Mouse (Mus musculus): ENCODE results near the gene Lrrc26.

The Lrrc26 gene

DNA sequence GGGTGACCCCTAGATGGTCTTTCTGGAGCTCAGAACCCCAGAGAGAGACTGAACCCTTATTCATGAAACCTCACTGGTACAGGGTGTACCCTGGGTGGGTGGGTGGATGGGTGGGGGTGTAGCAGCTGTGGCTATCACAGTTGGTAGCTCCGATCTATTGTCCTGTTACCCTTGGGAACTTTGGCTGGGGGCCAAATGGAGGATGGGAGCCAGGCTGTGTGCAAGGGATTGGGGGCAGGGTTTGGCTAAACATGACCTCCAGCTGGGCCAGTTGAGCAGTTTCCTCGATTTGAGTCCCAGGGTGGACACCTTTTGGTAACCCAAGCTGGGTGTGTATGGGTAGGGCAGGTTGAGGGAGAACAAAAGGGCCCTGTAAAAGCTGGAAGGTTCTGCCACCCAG is 23.0 kb upstream of the Lrrc26 start:
- DNase-seq: peak; percentile 79

DNA sequence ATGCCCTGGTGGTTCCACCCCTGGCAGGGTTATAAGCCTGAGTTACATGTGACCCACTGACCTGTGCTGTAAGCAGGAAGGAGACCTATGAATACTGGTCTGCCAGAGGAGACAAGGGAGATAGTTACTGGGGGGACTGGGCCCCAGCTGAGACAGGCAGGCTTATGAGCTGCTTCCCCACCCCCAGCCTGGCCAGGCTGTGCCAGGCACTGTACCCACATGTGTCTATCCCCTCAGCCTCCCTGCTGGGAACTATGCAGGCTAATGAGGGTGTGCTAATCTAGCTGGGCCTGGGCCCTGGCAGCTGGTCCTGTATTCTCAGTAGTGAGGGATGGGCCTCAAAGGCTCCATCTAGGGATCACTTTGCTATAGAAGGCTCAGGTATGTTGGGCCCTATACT is 22.5 kb upstream of the Lrrc26 start:
- DNase-seq: peak; percentile 55

GRCm38 (mm10) chr2:25267746-25268309 is 21.9 kb upstream of the Lrrc26 start:
- DNase-seq: no peak

DNA sequence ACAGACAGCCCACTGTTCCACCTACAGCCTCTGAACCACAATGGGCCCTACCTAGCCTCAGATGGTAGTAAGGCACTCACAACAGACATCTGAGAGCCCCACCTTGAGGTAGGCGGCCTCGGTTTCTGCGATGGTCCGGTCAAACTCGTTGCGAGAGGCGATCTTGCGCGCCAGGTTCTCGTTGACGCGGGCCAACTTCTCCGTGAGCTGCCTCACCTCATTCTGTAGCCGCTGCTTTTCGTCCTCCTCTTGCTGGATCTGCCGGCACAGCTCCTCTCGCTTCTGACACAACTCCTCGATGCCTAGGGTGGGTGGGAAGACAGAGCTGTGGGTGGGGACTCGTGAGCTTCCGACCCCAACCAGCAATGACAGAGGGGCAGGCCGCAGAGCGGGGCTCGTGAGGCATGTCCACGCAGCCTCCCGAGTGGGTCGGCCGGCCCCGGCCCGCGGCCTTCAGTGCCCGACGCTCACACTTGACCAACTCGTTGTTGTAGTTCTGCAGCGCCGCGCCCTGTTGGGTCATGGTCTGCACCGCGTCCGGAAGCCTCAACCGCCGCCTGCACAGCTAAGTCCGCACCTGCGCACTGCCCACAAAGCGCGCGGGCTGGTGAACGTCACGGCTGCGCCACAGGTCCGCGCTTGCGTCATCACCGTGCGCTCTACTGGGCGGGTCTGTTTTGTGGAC is 17.7 kb upstream of the Lrrc26 start, which contains the start of the genes Ssna1 and Anapc2:
TSS of gene Ssna1 (minus strand) at position 612 of the 685 bp plus-strand sequence.
TSS of gene Anapc2 (plus strand) at position 652 of the 685 bp plus-strand sequence.
- DNase-seq: peak; percentile 96

DNA sequence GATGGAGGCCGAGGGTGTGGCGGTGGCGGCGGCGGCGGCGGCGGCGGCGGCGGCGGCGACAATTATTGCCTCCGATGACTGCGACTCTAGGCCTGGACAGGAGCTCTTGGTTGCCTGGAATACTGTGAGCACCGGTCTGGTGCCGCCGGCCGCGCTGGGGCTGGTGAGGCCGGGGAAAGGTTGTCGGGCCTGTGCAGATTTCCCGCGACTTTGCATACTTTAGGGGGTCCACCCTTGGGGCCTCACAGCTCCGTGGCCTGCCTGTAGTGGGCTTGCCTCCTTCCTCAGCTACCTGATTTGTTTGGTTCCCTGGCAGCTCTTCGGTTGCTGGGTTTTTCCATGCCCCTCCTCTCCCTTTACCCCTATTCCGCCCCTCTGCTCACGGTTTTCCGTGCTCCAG is 17.2 kb upstream of the Lrrc26 start:
- no peak for DNase-seq

- DNase-seq: peak; percentile 21
Measured at GRCm38 (mm10) chr2:25273010-25273409, 16.7 kb upstream of the Lrrc26 start.

DNA sequence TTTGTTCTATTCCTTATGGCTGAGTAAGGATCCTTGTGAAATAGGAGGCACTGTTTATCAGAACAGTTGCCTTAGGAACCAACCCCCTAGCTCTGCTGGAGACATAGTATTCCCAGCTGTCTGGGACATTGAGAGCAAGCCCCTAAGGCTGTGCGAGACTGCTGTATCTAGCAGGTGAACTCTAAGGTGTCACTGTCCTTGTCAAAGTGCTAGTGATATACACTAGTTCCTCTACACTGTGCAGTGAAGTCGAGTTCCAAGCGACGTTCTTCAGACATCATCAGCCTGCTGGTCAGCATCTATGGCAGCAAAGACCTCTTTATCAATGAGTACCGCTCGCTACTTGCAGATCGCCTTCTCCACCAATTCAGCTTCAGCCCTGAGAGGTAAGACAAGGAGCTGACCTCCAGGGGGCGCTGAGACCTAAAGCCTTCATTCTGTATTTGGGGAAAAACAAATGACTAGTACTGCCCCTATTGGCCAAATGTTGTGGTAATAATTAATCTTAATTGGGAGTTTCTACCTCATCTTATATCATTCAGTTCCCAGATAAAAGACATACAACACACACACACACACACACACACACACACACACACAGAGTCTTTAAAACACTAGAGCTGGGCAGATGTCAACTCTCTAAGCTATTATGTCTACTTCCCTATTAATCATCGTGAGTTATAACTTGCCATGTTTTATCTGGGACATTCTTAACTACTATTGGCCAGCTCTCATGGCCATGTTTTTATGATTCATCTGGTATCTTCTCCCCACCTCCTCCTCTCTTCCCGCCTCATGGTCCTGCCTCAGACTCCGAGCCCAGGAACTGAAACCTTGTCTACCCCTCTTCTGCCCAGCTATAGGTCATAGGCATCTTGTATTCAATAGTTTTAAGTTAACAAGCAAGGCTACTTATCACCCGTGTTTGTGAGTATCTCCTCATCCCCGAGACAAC is 10.5 kb upstream of the Lrrc26 start:
- peak; percentile 81 for DNase-seq

DNA sequence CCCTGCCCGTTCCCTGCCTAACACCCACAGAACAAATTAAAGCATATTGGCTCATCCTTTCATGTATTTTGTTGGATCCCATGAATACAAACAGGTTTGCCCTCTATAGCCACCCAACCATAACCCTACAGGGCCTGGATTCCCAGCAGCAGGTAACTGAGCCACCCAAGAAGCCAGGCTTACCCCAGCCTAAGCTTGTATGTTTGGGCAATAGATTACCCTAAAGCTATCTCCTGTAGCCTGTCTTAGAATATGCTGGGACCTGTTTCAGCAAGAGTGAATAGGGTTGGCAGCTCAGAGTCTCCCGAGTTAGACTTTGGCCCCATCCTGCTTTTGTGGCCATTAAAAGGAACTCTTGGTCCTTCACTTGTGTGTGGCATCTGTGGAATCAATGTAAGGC is 4.2 kb upstream of the Lrrc26 start:
- no peak for DNase-seq

DNA sequence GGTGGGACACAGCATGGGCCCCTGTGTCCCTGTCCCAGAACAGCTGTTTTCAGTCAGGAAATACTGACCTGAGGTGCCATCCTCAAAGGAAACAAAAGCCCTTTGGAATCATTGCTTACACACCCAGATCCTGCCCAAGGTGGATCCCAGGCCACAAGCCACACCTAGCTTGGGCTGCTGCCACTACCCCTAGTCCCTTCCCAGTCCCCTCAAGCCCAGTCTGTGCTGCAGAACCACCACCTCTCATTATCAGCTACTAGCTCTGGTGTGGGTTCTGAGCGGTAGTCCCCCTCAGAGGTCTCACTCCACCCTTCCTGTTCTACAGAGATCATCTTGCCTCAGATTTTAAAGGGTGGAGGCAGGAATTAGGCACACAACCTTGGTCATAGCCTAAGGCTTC is 3.4 kb upstream of the Lrrc26 start:
- DNase-seq: no peak

DNA sequence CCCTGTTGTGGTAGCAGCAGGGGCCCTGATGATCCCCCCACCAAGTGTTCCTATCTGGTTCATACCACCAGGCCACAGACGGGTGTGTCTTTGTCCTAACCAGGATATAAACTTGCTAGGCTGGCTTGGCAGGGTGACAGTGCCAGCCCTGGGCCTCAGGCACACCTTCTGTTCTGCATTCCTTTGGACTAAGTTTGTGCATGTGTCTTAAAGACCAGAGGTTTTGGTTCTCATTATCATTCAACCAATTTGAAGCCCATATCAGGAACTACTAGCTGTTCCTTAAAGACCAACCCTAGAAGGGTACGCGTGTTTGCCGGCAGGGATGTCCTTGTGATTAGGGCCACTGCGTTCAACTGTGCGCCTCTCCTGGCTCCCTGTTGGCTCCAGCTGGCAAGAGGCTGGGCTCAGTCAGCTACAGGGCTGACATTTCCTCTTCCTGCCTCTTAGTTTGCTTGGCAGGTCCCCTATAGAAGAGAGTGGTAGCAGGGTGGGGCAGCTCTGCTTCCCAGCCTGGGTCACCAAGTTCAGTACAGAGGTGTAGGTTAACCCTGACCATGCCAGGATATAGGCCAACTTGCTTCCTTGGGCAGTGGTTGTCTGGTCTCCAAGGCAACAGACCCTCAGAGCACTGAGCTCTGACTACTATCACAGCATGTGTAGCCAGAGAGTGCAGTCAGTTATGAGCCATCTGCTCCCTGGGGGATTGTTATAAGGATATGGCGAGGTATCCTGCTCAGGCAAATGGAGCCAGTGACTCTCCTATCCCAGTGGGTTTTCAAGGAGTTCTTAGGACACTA is 2.7 kb upstream of the Lrrc26 start:
- DNase-seq: peak; percentile 44

- no peak for DNase-seq
Measured at GRCm38 (mm10) chr2:25287927-25288649, 1.6 kb upstream of the Lrrc26 start, which contains the start of gene Tmem210. Gene Tmem210, plus strand, starts transcription at chr2:25288145.

- DNase-seq: no peak
Measured at GRCm38 (mm10) chr2:25288734-25289345, 875 bp upstream of the Lrrc26 start.

DNA sequence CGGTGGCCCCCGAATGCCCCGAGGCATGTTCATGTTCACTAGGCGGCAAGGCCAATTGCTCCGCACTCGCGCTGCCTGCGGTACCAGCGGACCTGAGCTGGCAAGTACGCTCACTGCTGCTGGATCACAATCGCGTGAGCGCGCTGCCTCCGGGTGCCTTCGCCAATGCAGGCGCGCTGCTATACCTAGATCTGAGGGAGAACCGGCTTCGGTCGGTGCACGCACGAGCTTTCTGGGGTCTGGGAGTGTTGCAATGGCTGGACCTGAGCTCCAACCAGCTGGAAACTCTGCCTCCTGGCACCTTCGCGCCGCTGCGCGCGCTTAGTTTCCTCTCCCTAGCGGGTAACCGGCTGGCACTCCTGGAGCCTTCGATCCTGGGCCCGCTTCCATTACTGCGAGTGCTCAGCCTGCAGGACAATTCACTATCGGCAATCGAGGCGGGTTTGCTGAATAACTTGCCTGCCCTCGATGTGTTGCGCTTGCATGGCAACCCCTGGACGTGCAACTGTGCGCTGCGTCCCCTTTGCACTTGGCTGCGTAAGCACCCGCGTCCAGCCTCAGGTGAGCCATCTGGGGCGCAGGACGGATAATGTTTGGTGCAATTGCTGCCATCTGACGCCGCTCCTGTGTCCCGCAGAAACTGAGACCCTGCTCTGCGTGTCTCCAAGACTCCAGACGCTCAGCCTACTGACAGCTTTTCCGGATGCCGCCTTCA is 543 bp downstream of the Lrrc26 start:
- DNase-seq: peak; percentile 73

- peak; percentile 72 for DNase-seq
Measured at GRCm38 (mm10) chr2:25290816-25291130, 1.1 kb downstream of the Lrrc26 start.

GRCm38 (mm10) chr2:25291184-25292053 is 1.7 kb downstream of the Lrrc26 start:
- peak; percentile 51 for DNase-seq

GRCm38 (mm10) chr2:25292054-25292544 is 2.4 kb downstream of the Lrrc26 start:
- no peak for DNase-seq

GRCm38 (mm10) chr2:25292856-25293255 is 3.1 kb downstream of the Lrrc26 start:
- peak; percentile 78 for DNase-seq

- DNase-seq: no peak
Measured at GRCm38 (mm10) chr2:25293706-25294105, 4.0 kb downstream of the Lrrc26 start.

GRCm38 (mm10) chr2:25297093-25297492 is 7.4 kb downstream of the Lrrc26 start:
- no peak for DNase-seq

GRCm38 (mm10) chr2:25298046-25298445 is 8.3 kb downstream of the Lrrc26 start:
- no peak for DNase-seq
